Mouse (Mus musculus) embryonic fibroblast, embryonic 13.5 days (primary cell): ENCODE results near the gene Trpc6.

Experiments
- CTCF ChIP-seq: IDR thresholded peaks from 2 replicates; pipeline ENCODE4 v1.5.1; 2011; ENCODE audit warnings: mild to moderate bottlenecking, control low read depth, low read length, moderate library complexity, borderline replicate concordance; ENCODE audit not compliant: insufficient read depth
- POLR2A ChIP-seq: IDR thresholded peaks from 2 replicates; pipeline ENCODE4 v1.6.1; 2011; ENCODE audit warnings: low read depth, mild to moderate bottlenecking, control low read depth, low read length, moderate library complexity

DNA sequence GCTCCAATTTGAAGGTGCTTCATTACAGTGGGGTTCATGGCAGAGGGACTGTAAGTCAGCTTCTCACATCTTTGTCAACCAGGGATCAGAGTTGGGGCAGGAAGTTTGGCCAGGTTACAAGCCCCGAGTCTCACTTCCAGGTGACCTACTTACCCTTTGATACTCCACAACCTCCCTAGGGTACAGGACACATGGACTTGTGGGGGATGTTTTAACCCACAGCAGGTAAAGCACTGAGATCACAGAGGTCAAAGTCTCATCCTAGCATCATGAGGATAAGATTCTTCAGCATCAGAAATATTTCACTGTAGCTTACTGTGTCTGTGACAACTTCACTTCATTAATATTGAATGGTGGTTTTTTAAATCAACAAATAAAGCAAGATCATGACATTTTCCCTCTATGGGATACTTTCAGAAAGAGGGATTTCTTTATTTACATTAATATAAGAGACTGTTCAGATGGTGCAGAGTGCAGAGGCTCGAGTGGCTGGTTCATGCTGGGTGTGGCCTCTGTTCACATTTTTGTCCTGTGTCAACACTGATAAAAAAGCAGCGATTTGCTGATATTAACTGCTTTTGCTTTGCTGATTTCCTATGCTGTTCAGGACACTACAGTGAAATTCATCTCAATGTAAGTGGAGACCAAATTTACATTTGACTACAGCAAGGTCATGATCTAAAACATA lies 166.3 kb downstream of the Trpc6 start:
- TF ChIP-seq CTCF (no peak), POLR2A (no peak)
